Mouse (Mus musculus) heart, adult 2 months (tissue): ENCODE measurements at regions not wholly inside any gene's neighbourhood (a gene's known extent, or its start where the extent isn't known, plus 50 kb on each side); places are given as distances from the start of the nearest gene placed in this dataset.

Experiments used
- DNase-seq, 2 experiments: peaks; one replicate each; pipeline ENCODE4 v3.0.0; 2021
- H3K27ac ChIP-seq: fragments of 200-600 bp; 2 replicates; pipeline ENCODE4 v1.8.1; 2022
- H3K27me3 ChIP-seq: fragments of 200-500 bp; 2 replicates; pipeline ENCODE4 v1.6.1; 2012; ENCODE audit warnings: mild to moderate bottlenecking, low read length, inconsistent platforms, mixed read lengths; ENCODE audit not compliant: control insufficient read depth, insufficient read depth
- H3K36me3 ChIP-seq: fragments of 200-500 bp; 2 replicates; pipeline ENCODE4 v1.6.1; 2012; ENCODE audit warnings: low read length, inconsistent platforms; ENCODE audit not compliant: control insufficient read depth, insufficient read depth
- H3K4me1 ChIP-seq: fragments of 200-500 bp; 2 replicates; pipeline ENCODE4 v1.6.1; 2011; ENCODE audit warnings: low read length; ENCODE audit not compliant: control insufficient read depth, insufficient read depth
- H3K4me3 ChIP-seq: fragments of 200-600 bp; 2 replicates; pipeline ENCODE4 v1.8.1; 2022
- H3K79me2 ChIP-seq: fragments of 200-500 bp; replicated peaks from 2 replicates; pipeline ENCODE4 v1.6.1; 2012; ENCODE audit warnings: mild to moderate bottlenecking, inconsistent platforms, low read length, moderate library complexity, mixed read lengths; ENCODE audit not compliant: control insufficient read depth, insufficient read depth
- H3K9ac ChIP-seq: fragments of 200-500 bp; 2 replicates; pipeline ENCODE4 v1.6.1; 2012; ENCODE audit warnings: low read depth, mild to moderate bottlenecking, control low read depth, inconsistent platforms, low read length, mixed read lengths
- CTCF ChIP-seq: fragments of 200-600 bp; IDR thresholded peaks from 2 replicates; pipeline ENCODE4 v1.8.1; 2022; ENCODE audit warnings: antibody characterized with exemption, mild to moderate bottlenecking, moderate library complexity
- EP300 ChIP-seq: fragments of 200-500 bp; IDR thresholded peaks from 2 replicates; pipeline ENCODE4 v1.6.1; 2011; ENCODE audit warnings: low read depth, low read length, control low read depth; ENCODE audit not compliant: insufficient read depth
- POLR2A ChIP-seq: fragments of 200-500 bp; IDR thresholded peaks from 2 replicates; pipeline ENCODE4 v1.6.1; 2011; ENCODE audit warnings: mild to moderate bottlenecking, low read depth, low read length, control low read depth; ENCODE audit not compliant: insufficient read depth
- WGBS: fragments of 180-500 bp; shearing (Covaris S2); methylation state at CpG from one replicate; pipeline ENCODE4 v1.1.7; 2018; 5-methylcytosine and 5-hydroxymethylcytosine counted together
- intact Hi-C: fragments of 180-260 bp; cut with DNase I; formaldehyde crosslinking; loops from one replicate; pipeline ENCODE4 v1.15.1; 2025

- Histone ChIP-seq H3K4me3 (no peak overlapping the region), H3K27me3 (no peaks in the 10 kb centered on the region), H3K79me2 (no peaks in the 10 kb centered on the region), H3K36me3 (no peaks in the 10 kb centered on the region), H3K27ac (no peak overlapping the region), H3K4me1 (no peaks in the 10 kb centered on the region), H3K9ac (no peak overlapping the region)
- WGBS = 82% methylated on average over 7 of the region's 7 CpGs
- no peak for DNase-seq
- TF ChIP-seq CTCF = no peak
- intact Hi-C loops = no loop called here
Observed at GRCm38 (mm10) chr14:29878423-29878800, 89.7 kb upstream of the Selenok start.

- H3K27ac ChIP-seq = no peak overlapping the region
- no peaks in the 10 kb centered on the region for H3K27me3 ChIP-seq
- 88% methylated on average over 3 of the region's 3 CpGs for WGBS
- H3K4me1 ChIP-seq = no peaks in the 10 kb centered on the region
- H3K9ac ChIP-seq = no peak overlapping the region
- intact Hi-C loops = no loop called here
- no peak overlapping the region for H3K4me3 ChIP-seq
- H3K79me2 ChIP-seq = no peaks in the 10 kb centered on the region
- DNase-seq = no peak
- TF ChIP-seq POLR2A (no peak), CTCF (no peak), EP300 (no peak)
- no peaks in the 10 kb centered on the region for H3K36me3 ChIP-seq
Observed at GRCm38 (mm10) chr14:29879283-29879682, 88.8 kb upstream of the Selenok start.

GRCm38 (mm10) chr14:29882666-29883344, 85.3 kb upstream of the Selenok start:
- TF ChIP-seq EP300 = no peak
- no peak for TF ChIP-seq POLR2A
- no peak for TF ChIP-seq CTCF
- intact Hi-C loops = no loop called here
- Histone ChIP-seq H3K9ac (no peak overlapping the region), H3K4me1 (no peaks in the 10 kb centered on the region), H3K79me2 (no peaks in the 10 kb centered on the region), H3K36me3 (no peaks in the 10 kb centered on the region), H3K27ac (no peak overlapping the region), H3K27me3 (no peaks in the 10 kb centered on the region), H3K4me3 (no peak overlapping the region)
- 79% methylated on average over 11 of the region's 11 CpGs for WGBS
- DNase-seq = no peak

- Histone ChIP-seq H3K9ac (no peak overlapping the region), H3K27ac (no peak overlapping the region), H3K27me3 (no peaks in the 10 kb centered on the region), H3K4me3 (no peak overlapping the region), H3K79me2 (no peaks in the 10 kb centered on the region), H3K36me3 (no peaks in the 10 kb centered on the region), H3K4me1 (no peaks in the 10 kb centered on the region; the same call in 1 of the 2 replicates)
- peak; percentile 51 to 66 for DNase-seq
- intact Hi-C loops = no loop called here
- 58% methylated on average over 2 of the region's 2 CpGs for WGBS
- no peak for TF ChIP-seq CTCF
- TF ChIP-seq EP300 = no peak
- TF ChIP-seq POLR2A = no peak
Observed at GRCm38 (mm10) chr14:29895332-29895988, 72.6 kb upstream of the Selenok start.

- Histone ChIP-seq H3K4me1 (no peaks in the 10 kb centered on the region; the same call in 1 of the 2 replicates), H3K36me3 (no peaks in the 10 kb centered on the region), H3K27me3 (no peaks in the 10 kb centered on the region), H3K27ac (no peak overlapping the region), H3K79me2 (no peaks in the 10 kb centered on the region), H3K4me3 (no peak overlapping the region), H3K9ac (no peak overlapping the region)
- intact Hi-C loops = no loop called here
- peak in 1 of 2 experiments; percentile 11 for DNase-seq
- WGBS = 51% methylated on average over 6 of the region's 6 CpGs
- no peak for TF ChIP-seq EP300
- TF ChIP-seq CTCF = no peak
- no peak for TF ChIP-seq POLR2A
Observed at GRCm38 (mm10) chr14:29895989-29896675, 72.0 kb upstream of the Selenok start.

GRCm38 (mm10) chr14:29900931-29901330, 67.2 kb upstream of the Selenok start:
- no peak overlapping the region for H3K9ac ChIP-seq
- intact Hi-C loops = no loop called here
- no peaks in the 10 kb centered on the region for H3K27me3 ChIP-seq
- WGBS = 38% methylated on average over 6 of the region's 6 CpGs
- H3K4me1 ChIP-seq = no peaks in the 10 kb centered on the region; the same call in 1 of the 2 replicates
- no peaks in the 10 kb centered on the region for H3K79me2 ChIP-seq
- peak in 1 of 2 experiments; percentile 43 for DNase-seq
- H3K36me3 ChIP-seq = no peaks in the 10 kb centered on the region
- TF ChIP-seq POLR2A (no peak), EP300 (0 out of 2 replicates have a peak, but pooled peaks have one; percentile 22)
- peak overlapping the region; percentile 36; the same call in 1 of the 2 replicates for H3K27ac ChIP-seq
- no peak overlapping the region for H3K4me3 ChIP-seq
